Mouse (Mus musculus) lung, postnatal 10 days (tissue): Measurements from ENCODE around the gene Mapt.

Experiments
- DNase-seq: peaks from one replicate; pipeline ENCODE4 v3.0.0; 2021

Gene Mapt

GRCm38 (mm10) chr11:104316685-104317400, 85.7 kb downstream of the Mapt start:
- DNase-seq = peak; percentile 77

- DNase-seq = no peak
Observed at GRCm38 (mm10) chr11:104317631-104318030, 86.4 kb downstream of the Mapt start.

- DNase-seq = peak; percentile 67
Observed at GRCm38 (mm10) chr11:104318940-104319781, 88.0 kb downstream of the Mapt start.

GRCm38 (mm10) chr11:104320511-104320910, 89.3 kb downstream of the Mapt start:
- no peak for DNase-seq

GRCm38 (mm10) chr11:104322142-104322541, 91.0 kb downstream of the Mapt start:
- DNase-seq = no peak

- no peak for DNase-seq
Observed at GRCm38 (mm10) chr11:104327462-104327861, 96.3 kb downstream of the Mapt start.

- no peak for DNase-seq
Observed at GRCm38 (mm10) chr11:104327946-104328345, 96.8 kb downstream of the Mapt start.

GRCm38 (mm10) chr11:104329185-104329926, 98.2 kb downstream of the Mapt start:
- DNase-seq = no peak

GRCm38 (mm10) chr11:104330151-104330550, 99.0 kb downstream of the Mapt start:
- DNase-seq = no peak

GRCm38 (mm10) chr11:104331208-104331607, 100.0 kb downstream of the Mapt start:
- DNase-seq = no peak

- no peak for DNase-seq
Observed at GRCm38 (mm10) chr11:104332105-104332504, 100.9 kb downstream of the Mapt start.

GRCm38 (mm10) chr11:104334115-104334514, 102.9 kb downstream of the Mapt start:
- DNase-seq = no peak

GRCm38 (mm10) chr11:104334946-104335345, 103.8 kb downstream of the Mapt start:
- no peak for DNase-seq

GRCm38 (mm10) chr11:104346931-104347330, 115.7 kb downstream of the Mapt start:
- DNase-seq = peak; percentile 39

GRCm38 (mm10) chr11:104361790-104362189, 130.6 kb downstream of the Mapt start:
- DNase-seq = peak; percentile 19

GRCm38 (mm10) chr11:104362704-104363103, 131.5 kb downstream of the Mapt start:
- no peak for DNase-seq

- no peak for DNase-seq
Observed at GRCm38 (mm10) chr11:104363823-104364600, 132.8 kb downstream of the Mapt start.

- DNase-seq = no peak
Observed at GRCm38 (mm10) chr11:104367486-104368190, 136.4 kb downstream of the Mapt start.

- no peak for DNase-seq
Observed at GRCm38 (mm10) chr11:104376291-104376690, 145.1 kb downstream of the Mapt start.

GRCm38 (mm10) chr11:104379635-104380034, 148.4 kb downstream of the Mapt start:
- peak; percentile 9 for DNase-seq
